Mouse (Mus musculus): Measurements from ENCODE around the gene F2r.

GRCm38 (mm10) chr13:95657171-95657570, 38.9 kb upstream of the F2r start:
- no peak for TF ChIP-seq POLR2A (IDR thresholded peaks at IDR 0.05; ENCODE audit: borderline replicate concordance, extremely low read depth, low read depth, low read length)
- no peak for TF ChIP-seq CTCF (IDR thresholded peaks at IDR 0.05; ENCODE audit: insufficient read depth, low read length)
